Mouse (Mus musculus) midbrain, embryonic 11.5 days (tissue): ENCODE measurements around the gene Sobp. TPM values are rescaled to one million over a fixed set of nuclear protein-coding genes. Genes with fewer than 3 reads are reported as not detected.

Source experiments
- ATAC-seq: fragments of 200-750 bp; cut with Nextera tagmentation; 2 replicates; pipeline ENCODE4 v1.8.0; 2017; ENCODE audit warnings: moderate TSS enrichment, moderate library complexity; ENCODE audit not compliant: low FRiP score
- DNase-seq: peaks from one replicate; pipeline ENCODE4 v3.0.0; 2015; ENCODE audit warnings: low spot score; ENCODE audit errors: missing footprints
- H3K27ac ChIP-seq: fragments of 300-500 bp; sonication (generic); 2 replicates; pipeline ENCODE4 v1.5.1; 2014; ENCODE audit warnings: low read depth, low read length
- H3K27me3 ChIP-seq: fragments of 300-500 bp; sonication (generic); 2 replicates; pipeline ENCODE4 v1.6.1; 2014; ENCODE audit warnings: mild to moderate bottlenecking, low read length, moderate library complexity, mixed read lengths; ENCODE audit not compliant: control insufficient read depth, insufficient read depth
- H3K36me3 ChIP-seq: fragments of 300-500 bp; sonication (generic); 2 replicates; pipeline ENCODE4 v1.6.1; 2014; ENCODE audit warnings: mild to moderate bottlenecking, low read length, moderate library complexity, mixed read lengths; ENCODE audit not compliant: control insufficient read depth, insufficient read depth
- H3K4me1 ChIP-seq: fragments of 300-500 bp; sonication (generic); 2 replicates; pipeline ENCODE4 v1.6.1; 2014; ENCODE audit warnings: low read length; ENCODE audit not compliant: control insufficient read depth, insufficient read depth
- H3K4me2 ChIP-seq: fragments of 300-500 bp; sonication (generic); 2 replicates; pipeline ENCODE4 v1.6.1; 2014; ENCODE audit warnings: mild to moderate bottlenecking, moderate library complexity
- H3K4me3 ChIP-seq: fragments of 300-500 bp; sonication (generic); 2 replicates; pipeline ENCODE4 v1.5.1; 2014; ENCODE audit warnings: low read depth, low read length
- H3K9ac ChIP-seq: fragments of 300-500 bp; sonication (generic); 2 replicates; pipeline ENCODE4 v1.6.1; 2014; ENCODE audit warnings: low read length
- H3K9me3 ChIP-seq: fragments of 300-500 bp; sonication (generic); 2 replicates; pipeline ENCODE4 v1.6.1; 2016; ENCODE audit warnings: low read length; ENCODE audit not compliant: control insufficient read depth
- WGBS: fragments of 180-500 bp; shearing (Covaris S2); extraction: QIAGEN DNeasy Blood & Tissue Kit; methylation state at CpG from one replicate; pipeline ENCODE4 v1.1.7; 2014; 5-methylcytosine and 5-hydroxymethylcytosine counted together
- polyA plus RNA-seq: library from polyadenylated mRNA; unstranded; fragments of >200 nt; fragmentation: Nextera tagmentation; extraction: Ambion mirVana; gene quantifications from 2 replicates; pipeline ENCODE4 v1.2.1, GENCODE M21; 2014

Sobp gene
- polyA plus RNA-seq, 1 experiment from 2014 or later = 5.8 TPM

DNA sequence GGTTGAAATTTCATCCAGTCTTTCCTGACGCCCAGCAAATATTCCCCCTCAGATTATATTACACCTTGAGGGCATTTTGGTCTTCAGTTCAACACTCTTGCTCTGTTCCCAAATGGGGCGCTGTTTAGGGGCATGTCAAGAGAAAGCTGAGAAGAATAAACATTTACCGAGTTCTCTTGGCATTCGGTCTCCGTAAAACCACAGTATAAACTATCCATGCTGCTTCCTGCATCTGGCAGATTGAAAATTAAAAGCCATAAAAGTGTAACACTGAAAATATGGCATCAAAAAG, 170.9 kb downstream of the Sobp start:
- peaks cover 12% of the 10 kb centered on the region for H3K4me1 ChIP-seq
- 64% methylated on average over 5 of the region's 5 CpGs for WGBS
- H3K4me3 ChIP-seq = no peak overlapping the region
- DNase-seq (no peak), ATAC-seq (no peak)
- no peak overlapping the region for H3K4me2 ChIP-seq
- H3K9ac ChIP-seq = no peak overlapping the region
- H3K36me3 ChIP-seq = no peaks in the 10 kb centered on the region
- H3K27ac ChIP-seq = no peak overlapping the region
- no peaks in the 10 kb centered on the region for H3K27me3 ChIP-seq
- no peaks in the 10 kb centered on the region for H3K9me3 ChIP-seq

GRCm38 (mm10) chr10:43002721-43003465, 171.4 kb downstream of the Sobp start:
- peak overlapping the region; percentile 2; the same call in 1 of the 2 replicates for H3K4me3 ChIP-seq
- DNase-seq (no peak), ATAC-seq (no peak)
- H3K27ac ChIP-seq = no peak overlapping the region
- no peaks in the 10 kb centered on the region for H3K36me3 ChIP-seq
- no peaks in the 10 kb centered on the region for H3K27me3 ChIP-seq
- no peak overlapping the region for H3K9ac ChIP-seq
- peak overlapping the region; percentile 40 for H3K4me2 ChIP-seq
- H3K4me1 ChIP-seq = peaks cover 12% of the 10 kb centered on the region
- 8% methylated on average over 25 of the region's 25 CpGs for WGBS
- no peaks in the 10 kb centered on the region for H3K9me3 ChIP-seq

- WGBS = 1% methylated on average over 13 of the region's 13 CpGs
Measured at GRCm38 (mm10) chr10:43002066-43002678, 172.2 kb downstream of the Sobp start.

DNA sequence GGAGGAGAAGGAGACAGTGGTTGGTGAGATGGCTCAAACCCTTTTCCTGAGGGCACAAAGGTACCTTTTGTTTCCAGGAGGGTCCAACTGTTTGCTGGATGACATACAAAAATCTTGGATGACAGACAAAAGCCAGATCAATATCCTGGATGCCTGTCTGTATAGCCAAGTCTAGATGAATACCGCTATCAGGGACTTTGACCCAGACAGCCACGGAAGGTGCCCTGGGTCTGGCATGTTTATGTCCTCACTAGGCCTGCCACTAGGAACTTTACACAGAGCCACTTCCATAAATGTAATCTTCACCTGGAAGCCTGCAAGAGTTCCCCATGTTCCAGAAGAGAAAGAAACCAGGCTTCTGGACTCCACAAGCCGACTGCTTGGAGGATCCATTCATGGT, 172.9 kb downstream of the Sobp start:
- H3K36me3 ChIP-seq = no peaks in the 10 kb centered on the region
- peaks cover 12% of the 10 kb centered on the region for H3K4me1 ChIP-seq
- WGBS = 82% methylated on average over 3 of the region's 3 CpGs
- ATAC-seq (no peak), DNase-seq (no peak)
- no peak overlapping the region for H3K27ac ChIP-seq
- no peak overlapping the region for H3K4me3 ChIP-seq
- H3K27me3 ChIP-seq = no peaks in the 10 kb centered on the region
- H3K9ac ChIP-seq = no peak overlapping the region
- no peaks in the 10 kb centered on the region for H3K9me3 ChIP-seq
- no peak overlapping the region for H3K4me2 ChIP-seq

More at GRCm38 (mm10) chr10:43002066-43002678, 172.2 kb downstream of the Sobp start:
- Histone ChIP-seq H3K9me3 (no peaks in the 10 kb centered on the region), H3K36me3 (no peaks in the 10 kb centered on the region), H3K4me3 (peak overlapping the region; percentile 2; the same call in 1 of the 2 replicates), H3K27ac (no peak overlapping the region), H3K27me3 (no peaks in the 10 kb centered on the region), H3K4me1 (peaks cover 12% of the 10 kb centered on the region), H3K9ac (no peak overlapping the region), H3K4me2 (peak overlapping the region; percentile 40)
- DNase-seq (peak; percentile 94), ATAC-seq (no peak)

DNA sequence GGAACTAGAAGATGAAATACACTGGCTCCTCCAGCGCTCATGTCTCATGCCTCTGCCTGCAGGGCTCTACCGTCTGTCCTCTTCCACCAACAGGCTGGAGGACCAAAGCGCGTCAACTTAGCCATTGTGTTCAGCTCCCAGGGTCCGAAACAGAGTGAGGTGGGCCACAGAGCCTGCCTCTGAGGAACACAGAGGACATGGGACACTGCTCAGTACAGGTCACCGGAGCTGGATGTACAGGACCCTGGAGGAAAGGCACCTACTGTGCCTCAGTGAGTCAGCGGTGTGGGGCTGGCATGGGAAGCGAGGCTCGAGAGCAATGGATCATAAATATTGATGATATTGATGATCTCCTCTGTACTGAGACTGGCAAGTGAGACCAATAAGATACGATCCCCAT, 175.0 kb downstream of the Sobp start:
- no peak overlapping the region for H3K27ac ChIP-seq
- ATAC-seq (no peak), DNase-seq (no peak)
- H3K36me3 ChIP-seq = no peaks in the 10 kb centered on the region
- 93% methylated on average over 10 of the region's 10 CpGs for WGBS
- H3K27me3 ChIP-seq = no peaks in the 10 kb centered on the region
- H3K9me3 ChIP-seq = no peaks in the 10 kb centered on the region
- H3K9ac ChIP-seq = no peak overlapping the region
- no peak overlapping the region for H3K4me3 ChIP-seq
- H3K4me2 ChIP-seq = no peak overlapping the region
- H3K4me1 ChIP-seq = peaks cover 20% of the 10 kb centered on the region

- whole genome bisulfite sequencing = 89% methylated on average over 2 of the region's 2 CpGs
- DNase-seq (no peak), ATAC-seq (no peak)
- no peaks in the 10 kb centered on the region for H3K27me3 ChIP-seq
- no peaks in the 10 kb centered on the region for H3K36me3 ChIP-seq
- H3K4me3 ChIP-seq = no peak overlapping the region
- H3K4me1 ChIP-seq = peaks cover 13% of the 10 kb centered on the region
- H3K9ac ChIP-seq = no peak overlapping the region
- no peak overlapping the region for H3K4me2 ChIP-seq
- no peaks in the 10 kb centered on the region for H3K9me3 ChIP-seq
- H3K27ac ChIP-seq = no peak overlapping the region
Measured at GRCm38 (mm10) chr10:42997278-42997677, 177.1 kb downstream of the Sobp start.

DNA sequence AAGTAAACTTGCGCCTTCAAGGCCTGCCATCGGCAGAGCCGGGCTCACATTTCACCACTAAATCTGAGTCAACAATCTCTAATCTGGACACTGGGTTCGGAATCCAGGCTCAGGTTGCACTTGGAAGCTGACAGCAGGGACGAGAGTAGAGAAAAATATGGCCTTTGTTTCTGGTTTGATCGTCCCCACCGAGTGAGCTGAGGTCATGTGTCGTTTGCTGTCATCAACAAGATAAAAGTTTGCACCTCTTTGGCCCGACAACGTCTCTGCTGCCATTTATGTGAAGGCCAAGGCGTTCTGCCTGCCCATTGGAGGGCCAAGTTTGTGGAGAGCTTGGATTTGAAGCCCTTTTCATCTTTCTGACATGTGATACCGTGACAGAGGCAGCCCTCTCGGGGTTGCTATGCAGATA, 178.8 kb downstream of the Sobp start:
- no peak for DNase-seq

DNA sequence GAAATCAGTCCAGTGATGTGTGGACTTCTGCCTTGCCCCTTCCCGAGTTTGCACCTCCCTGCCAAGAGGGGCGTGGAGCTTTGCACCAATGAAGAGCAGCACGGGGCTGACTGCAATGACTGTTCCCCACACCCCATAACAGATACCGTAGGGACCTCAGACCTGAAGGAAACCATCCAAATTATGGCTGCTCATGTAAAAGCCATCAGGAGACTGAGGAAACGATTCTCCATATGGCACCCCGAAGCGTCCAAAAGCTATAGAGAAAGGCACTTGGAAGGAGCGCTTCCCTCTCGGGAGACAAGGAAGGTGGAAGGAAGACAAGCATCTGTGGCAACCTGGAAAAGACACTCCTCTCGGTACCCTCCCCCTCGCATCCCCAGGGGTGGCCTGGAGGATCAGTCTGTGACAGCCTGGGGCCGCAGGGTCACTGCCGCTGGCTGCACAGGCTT, 180.0 kb downstream of the Sobp start:
- no peaks in the 10 kb centered on the region for H3K9me3 ChIP-seq
- peaks cover 9% of the 10 kb centered on the region for H3K4me1 ChIP-seq
- no peak overlapping the region for H3K4me3 ChIP-seq
- 23% methylated on average over 13 of the region's 13 CpGs for WGBS
- no peak overlapping the region for H3K4me2 ChIP-seq
- no peak overlapping the region for H3K9ac ChIP-seq
- no peaks in the 10 kb centered on the region for H3K36me3 ChIP-seq
- DNase-seq = no peak
- no peak overlapping the region for H3K27ac ChIP-seq
- no peaks in the 10 kb centered on the region for H3K27me3 ChIP-seq
- no peak for ATAC-seq

More for the DNA sequence above, 178.8 kb downstream of the Sobp start:
- H3K4me2 ChIP-seq = no peak overlapping the region
- H3K27ac ChIP-seq = no peak overlapping the region
- no peak for ATAC-seq
- H3K27me3 ChIP-seq = no peaks in the 10 kb centered on the region
- no peak overlapping the region for H3K4me3 ChIP-seq
- no peaks in the 10 kb centered on the region for H3K9me3 ChIP-seq
- WGBS = 56% methylated on average over 13 of the region's 13 CpGs
- peaks cover 9% of the 10 kb centered on the region for H3K4me1 ChIP-seq
- no peak overlapping the region for H3K9ac ChIP-seq
- H3K36me3 ChIP-seq = no peaks in the 10 kb centered on the region

DNA sequence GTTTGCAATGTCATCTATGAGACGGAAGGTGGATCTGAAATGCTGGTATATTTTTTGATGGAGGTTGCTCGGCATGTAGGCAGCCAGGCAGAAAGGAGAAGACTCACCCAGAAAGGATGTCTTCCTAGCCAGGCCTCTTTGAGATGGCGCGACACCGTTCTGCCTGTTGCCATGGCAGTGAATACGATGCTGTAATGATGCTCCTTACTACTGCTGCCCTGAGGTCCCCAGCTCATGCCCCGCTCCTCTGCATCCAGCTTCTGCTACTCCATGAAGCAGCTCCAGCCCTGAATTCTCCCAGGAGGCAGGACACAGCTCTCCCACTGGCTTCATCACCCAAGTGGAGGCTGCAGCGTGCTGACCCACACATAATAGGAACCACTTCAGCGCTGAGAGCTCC, 183.3 kb downstream of the Sobp start:
- H3K9me3 ChIP-seq = no peaks in the 10 kb centered on the region
- H3K27me3 ChIP-seq = no peaks in the 10 kb centered on the region
- 61% methylated on average over 9 of the region's 9 CpGs for WGBS
- H3K4me1 ChIP-seq = peaks cover 12% of the 10 kb centered on the region
- H3K27ac ChIP-seq = no peak overlapping the region
- ATAC-seq (no peak), DNase-seq (no peak)
- no peak overlapping the region for H3K9ac ChIP-seq
- H3K4me2 ChIP-seq = no peak overlapping the region
- H3K36me3 ChIP-seq = no peaks in the 10 kb centered on the region
- H3K4me3 ChIP-seq = no peak overlapping the region
